Mouse (Mus musculus) common myeloid progenitor, adult 5-6 weeks (primary cell): ENCODE data around the gene Nhsl2. TPM values are rescaled to one million over a fixed set of nuclear protein-coding genes. Genes with fewer than 3 reads are reported as not detected.

Experiments
- total RNA-seq: library from RNA; stranded (forward); fragments of 200-1000, 187-1606 nt; gene quantifications from 2 replicates; pipeline ENCODE4 v1.2.3, GENCODE M21; 2017

Nhsl2 gene
- total RNA-seq, 1 experiment from 2014 or later, result 5.3 TPM

Other genes with a start within 250 kb of the Nhsl2 start
- gene Ogt, start 209.3 kb upstream of the Nhsl2 start, total RNA-seq, result 83.0 and 95.1 TPM in 2 replicates
- gene Cxcr3, start 115.1 kb upstream of the Nhsl2 start, total RNA-seq, result 0.27 TPM in 1 of 2 replicates, not detected in the other
- gene Gm4779, start 55.0 kb upstream of the Nhsl2 start, total RNA-seq, result 0.55 and 1.8 TPM in 2 replicates
- not detected in 2 replicates for gene 8030474K03Rik, start 54.7 kb upstream of the Nhsl2 start, total RNA-seq
- gene Rtl5, start 221.9 kb downstream of the Nhsl2 start, total RNA-seq, result 2.0 and 4.1 TPM in 2 replicates